Mouse (Mus musculus): ENCODE measurements around the gene Ttc21a. TPM values are rescaled to one million over a fixed set of nuclear protein-coding genes. Genes with fewer than 3 reads are reported as not detected.
A peak's percentile ranks its signal among the peaks of the same experiment; 100 is the strongest.

Gene Ttc21a
- polyA plus RNA-seq, 1 experiment from 2014 or later: 0.20 TPM

- Histone ChIP-seq H3K27ac (peak overlapping the region; percentile 6; the same call in 1 of the 2 replicates), H3K4me3 (no peak overlapping the region), H3K36me3 (peaks cover 8% of the 10 kb centered on the region), H3K9ac (no peak overlapping the region), H3K27me3 (no peaks in the 10 kb centered on the region), H3K4me2 (replicated peaks) (no peak overlapping the region), H3K9me3 (no peaks in the 10 kb centered on the region), H3K4me1 (peaks cover 68% of the 10 kb centered on the region)
- WGBS: 80% methylated on average over 6 of the region's 6 CpGs
- no peak for ATAC-seq (ENCODE audit: low FRiP score, low read depth)
Observed at GRCm38 (mm10) chr9:119978811-119979441, 41.5 kb downstream of the Ttc21a start.

DNA sequence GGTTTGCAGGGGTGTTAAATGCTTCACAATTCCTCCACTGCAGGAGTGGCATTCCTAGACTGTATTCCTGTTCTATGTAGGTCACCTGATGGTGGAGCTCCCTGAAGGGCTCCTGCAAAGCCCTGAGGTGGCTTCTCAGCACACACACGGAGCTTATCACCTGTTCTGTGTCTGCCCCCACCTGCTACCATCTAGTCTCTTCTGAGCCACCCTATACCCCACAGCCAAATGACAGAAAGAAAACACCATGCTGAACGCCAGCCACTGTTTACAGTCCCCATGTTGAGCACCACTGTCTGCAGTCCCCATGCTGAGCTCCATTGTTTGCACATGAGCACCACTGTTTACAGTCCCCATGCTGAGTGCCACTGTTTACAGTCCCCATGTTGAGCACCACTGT lies 42.3 kb downstream of the Ttc21a start:
- H3K4me1 ChIP-seq: peaks cover 77% of the 10 kb centered on the region
- no peak overlapping the region for H3K27ac ChIP-seq
- no peak overlapping the region for H3K4me3 ChIP-seq
- H3K4me2 ChIP-seq (replicated peaks): no peak overlapping the region
- ATAC-seq (ENCODE audit: low FRiP score, low read depth): no peak
- WGBS: 71% methylated on average over 2 of the region's 2 CpGs
- no peaks in the 10 kb centered on the region for H3K9me3 ChIP-seq
- no peak overlapping the region for H3K9ac ChIP-seq
- H3K27me3 ChIP-seq: no peaks in the 10 kb centered on the region
- H3K36me3 ChIP-seq: no peaks in the 10 kb centered on the region

DNA sequence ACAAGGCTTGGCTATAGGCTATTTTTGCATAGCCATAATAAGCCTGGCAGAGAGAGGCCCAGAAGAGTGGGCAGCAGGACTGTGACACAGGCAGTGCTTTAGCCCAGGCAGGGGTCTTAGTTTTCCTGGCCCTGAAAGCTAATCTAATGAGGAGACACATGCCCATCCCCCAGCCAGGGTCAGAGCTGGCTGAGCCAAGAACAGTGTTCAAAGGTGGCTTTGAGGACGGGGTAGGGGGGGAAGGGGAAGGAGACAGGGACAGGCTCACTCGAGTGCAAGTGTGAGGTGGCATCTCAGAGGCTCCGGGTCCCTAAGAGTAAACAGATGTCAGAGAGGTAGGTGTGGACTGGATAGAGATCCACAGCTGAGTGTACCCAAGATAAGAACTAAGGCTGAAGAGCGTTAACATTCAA lies 43.4 kb downstream of the Ttc21a start:
- Histone ChIP-seq H3K4me1 (peaks cover 78% of the 10 kb centered on the region), H3K9me3 (no peaks in the 10 kb centered on the region), H3K27me3 (no peaks in the 10 kb centered on the region), H3K4me2 (replicated peaks) (peak overlapping the region; percentile 99), H3K27ac (peak overlapping the region; percentile 88), H3K9ac (peak overlapping the region; percentile 53; the same call in 1 of the 2 replicates), H3K36me3 (no peaks in the 10 kb centered on the region), H3K4me3 (peak overlapping the region; percentile 70)
- ATAC-seq (ENCODE audit: low FRiP score, low read depth): no peak
- WGBS: 4% methylated on average over 4 of the region's 4 CpGs

- Histone ChIP-seq H3K27me3 (no peaks in the 10 kb centered on the region), H3K9ac (peak overlapping the region; percentile 53), H3K9me3 (no peaks in the 10 kb centered on the region), H3K4me3 (peak overlapping the region; percentile 70), H3K36me3 (no peaks in the 10 kb centered on the region), H3K4me1 (peaks cover 82% of the 10 kb centered on the region), H3K4me2 (replicated peaks) (peak overlapping the region; percentile 99), H3K27ac (peak overlapping the region; percentile 88)
- no peak for ATAC-seq (ENCODE audit: low FRiP score, low read depth)
- under 1% methylated on average over 16 of the region's 16 CpGs for WGBS
Observed at GRCm38 (mm10) chr9:119981183-119982179, 44.1 kb downstream of the Ttc21a start.

- H3K4me3 ChIP-seq: peak overlapping the region; percentile 70
- no peaks in the 10 kb centered on the region for H3K36me3 ChIP-seq
- H3K4me1 ChIP-seq: peaks cover 73% of the 10 kb centered on the region
- peak overlapping the region; percentile 88; the same call in 1 of the 2 replicates for H3K27ac ChIP-seq
- H3K9ac ChIP-seq: peak overlapping the region; percentile 76
- peak overlapping the region; percentile 99 for H3K4me2 ChIP-seq (replicated peaks)
- peak; percentile 10; the same call in 1 of the 2 replicates for ATAC-seq (ENCODE audit: low FRiP score, low read depth)
- H3K27me3 ChIP-seq: no peaks in the 10 kb centered on the region
- WGBS: 1% methylated on average over 11 of the region's 11 CpGs
- H3K9me3 ChIP-seq: no peaks in the 10 kb centered on the region
Observed at GRCm38 (mm10) chr9:119982241-119982811, 44.9 kb downstream of the Ttc21a start.

- Histone ChIP-seq H3K36me3 (no peaks in the 10 kb centered on the region), H3K9me3 (no peaks in the 10 kb centered on the region), H3K4me1 (peaks cover 66% of the 10 kb centered on the region), H3K27ac (peak overlapping the region; percentile 56), H3K9ac (peak overlapping the region; percentile 76), H3K4me3 (peak overlapping the region; percentile 70), H3K4me2 (replicated peaks) (peak overlapping the region; percentile 99), H3K27me3 (no peaks in the 10 kb centered on the region)
- no peak for ATAC-seq (ENCODE audit: low FRiP score, low read depth)
- under 1% methylated on average over 45 of the region's 48 CpGs for WGBS
Observed at GRCm38 (mm10) chr9:119982956-119983551, 45.6 kb downstream of the Ttc21a start.

GRCm38 (mm10) chr9:119983585-119984535 lies 46.5 kb downstream of the Ttc21a start:
- Histone ChIP-seq H3K36me3 (no peaks in the 10 kb centered on the region), H3K4me3 (peak overlapping the region; percentile 70), H3K4me1 (peaks cover 58% of the 10 kb centered on the region), H3K27ac (peak overlapping the region; percentile 56), H3K9me3 (no peaks in the 10 kb centered on the region), H3K9ac (peak overlapping the region; percentile 76), H3K4me2 (replicated peaks) (peak overlapping the region; percentile 99), H3K27me3 (no peaks in the 10 kb centered on the region)
- WGBS: 1% methylated on average over 59 of the region's 79 CpGs
- ATAC-seq (ENCODE audit: low FRiP score, low read depth): peak; percentile 85

GRCm38 (mm10) chr9:119984536-119985011 lies 47.2 kb downstream of the Ttc21a start, which contains the start of gene Csrnp1:
Gene Csrnp1, minus strand, starts transcription at chr9:119984658.
- Histone ChIP-seq H3K9ac (peak within 1 kb of the TSS; percentile 76), H3K27ac (peak within 1 kb of the TSS; percentile 56), H3K36me3 (no peaks in the 10 kb centered on the region), H3K4me1 (peaks cover 51% of the 10 kb centered on the region), H3K9me3 (no peaks in the 10 kb centered on the region), H3K27me3 (no peaks in the 10 kb centered on the region), H3K4me2 (replicated peaks) (peak within 1 kb of the TSS; percentile 99), H3K4me3 (peak within 1 kb of the TSS; percentile 70)
- ATAC-seq (ENCODE audit: low FRiP score, low read depth): no peak
- 14% methylated on average over 14 of the region's 14 CpGs for WGBS

- no peaks in the 10 kb centered on the region for H3K27me3 ChIP-seq
- H3K36me3 ChIP-seq: no peaks in the 10 kb centered on the region
- H3K4me1 ChIP-seq: peaks cover 39% of the 10 kb centered on the region
- no peak for ATAC-seq (ENCODE audit: low FRiP score, low read depth)
- H3K9ac ChIP-seq: 0 out of 2 replicates have a peak overlapping the region, but pooled peaks have one; percentile 43
- H3K4me3 ChIP-seq: no peak overlapping the region
- H3K4me2 ChIP-seq (replicated peaks): no peak overlapping the region
- no peaks in the 10 kb centered on the region for H3K9me3 ChIP-seq
- 58% methylated on average over 10 of the region's 10 CpGs for WGBS
- H3K27ac ChIP-seq: peak overlapping the region; percentile 72
Observed at GRCm38 (mm10) chr9:119985881-119986574, 48.6 kb downstream of the Ttc21a start.

DNA sequence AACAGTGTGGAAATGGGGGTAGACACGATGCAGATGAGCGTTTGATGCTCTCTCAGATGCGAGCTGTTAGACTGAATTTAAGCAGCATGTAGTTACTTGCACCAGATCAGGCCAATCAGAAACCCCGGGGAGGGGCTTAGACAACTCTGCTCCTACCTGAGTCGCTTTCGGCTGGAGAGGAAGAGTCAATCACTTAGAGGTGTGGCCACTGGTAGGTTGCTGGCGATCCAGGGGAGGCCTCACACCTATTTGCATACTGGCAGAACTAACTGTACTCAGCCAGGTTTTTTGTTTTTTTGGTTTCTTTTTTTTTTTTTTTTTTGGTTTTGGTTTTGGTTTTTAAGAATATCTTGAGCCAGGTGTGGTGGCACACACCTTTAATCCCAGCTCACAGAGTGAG lies 50.9 kb downstream of the Ttc21a start:
- 32% methylated on average over 7 of the region's 7 CpGs for WGBS
- ATAC-seq (ENCODE audit: low FRiP score, low read depth): no peak
- Histone ChIP-seq H3K4me2 (replicated peaks) (no peak overlapping the region), H3K36me3 (no peaks in the 10 kb centered on the region), H3K9ac (no peak overlapping the region), H3K9me3 (no peaks in the 10 kb centered on the region), H3K27me3 (peaks cover 10% of the 10 kb centered on the region; the same call in 1 of the 2 replicates), H3K4me3 (no peak overlapping the region), H3K4me1 (peaks cover 16% of the 10 kb centered on the region), H3K27ac (no peak overlapping the region)

All from limb, embryonic 13.5 days (tissue).